Mouse (Mus musculus) ES-E14 (cell line): ENCODE results near the gene Scnn1b. TPM values are rescaled to one million over a fixed set of nuclear protein-coding genes. Genes with fewer than 3 reads are reported as not detected.

Source experiments
- DNase-seq: peaks from one replicate; pipeline ENCODE4 v3.0.0-alpha.2; 2013; ENCODE audit warnings: low read depth, low spot score
- H3K27ac ChIP-seq: 2 replicates; pipeline ENCODE4 v1.5.1; 2012; ENCODE audit warnings: low read depth, mild to moderate bottlenecking, low read length, moderate library complexity, mixed read lengths; ENCODE audit not compliant: poor library complexity, insufficient read depth, severe bottlenecking
- H3K36me3 ChIP-seq: 2 replicates; pipeline ENCODE4 v1.6.1; 2012; ENCODE audit warnings: mild to moderate bottlenecking, low read length, moderate library complexity, mixed read lengths; ENCODE audit not compliant: control insufficient read depth, poor library complexity, insufficient read depth, severe bottlenecking
- H3K4me1 ChIP-seq, 2 experiments: fragments of 150-350 bp in 1 of 2; sonication (generic) in 1 of 2; 2 replicates each; pipeline ENCODE4 v1.6.1; 2012; ENCODE audit warnings: low read length in 2 of 2, mild to moderate bottlenecking in 1 of 2, mixed read lengths in 1 of 2; ENCODE audit not compliant: control insufficient read depth in 2 of 2, insufficient read depth in 2 of 2, poor library complexity in 1 of 2
- H3K4me3 ChIP-seq, 2 experiments: fragments of 150-350 bp in 1 of 2; sonication (generic) in 1 of 2; 2 replicates each; pipeline ENCODE4 v1.5.1; 2012; ENCODE audit warnings: low read length in 2 of 2, low read depth in 1 of 2, mild to moderate bottlenecking in 1 of 2, mixed read lengths in 1 of 2; ENCODE audit not compliant: insufficient read depth in 1 of 2, poor library complexity in 1 of 2, severe bottlenecking in 1 of 2
- H3K9ac ChIP-seq: 2 replicates; pipeline ENCODE4 v1.6.1; 2012; ENCODE audit warnings: low read depth, mild to moderate bottlenecking, low read length, mixed read lengths; ENCODE audit not compliant: poor library complexity, insufficient read depth, severe bottlenecking
- H3K9me3 ChIP-seq: fragments of 150-350 bp; sonication (generic); 2 replicates; pipeline ENCODE4 v1.6.1; 2012; ENCODE audit warnings: low read depth, mild to moderate bottlenecking, low read length; ENCODE audit not compliant: control insufficient read depth, insufficient read depth
- CHD2 ChIP-seq: IDR thresholded peaks from 2 replicates; pipeline ENCODE4 v1.6.1; 2014; ENCODE audit warnings: mild to moderate bottlenecking, low read depth, low read length, inconsistent platforms
- HCFC1 ChIP-seq: IDR thresholded peaks from 2 replicates; pipeline ENCODE4 v1.6.1; 2012; ENCODE audit warnings: low read length, inconsistent platforms, borderline replicate concordance; ENCODE audit not compliant: insufficient read depth
- MAFK ChIP-seq: IDR thresholded peaks from 2 replicates; pipeline ENCODE4 v1.6.1; 2014; ENCODE audit warnings: mild to moderate bottlenecking, low read depth, low read length, inconsistent platforms; ENCODE audit not compliant: insufficient read depth
- ZC3H11A ChIP-seq: IDR thresholded peaks from 2 replicates; pipeline ENCODE4 v1.6.1; 2012; ENCODE audit warnings: low read depth, mild to moderate bottlenecking, inconsistent platforms, low read length, borderline replicate concordance
- ZNF384 ChIP-seq: IDR thresholded peaks from 2 replicates; pipeline ENCODE4 v1.6.1; 2012; ENCODE audit warnings: low read depth, low read length, inconsistent platforms
- in situ Hi-C, 2 experiments: fragments of 600-800 bp; cut with MboI; formaldehyde crosslinking; loops; one replicate each; pipeline ENCODE4 v1.15.1; 2025; ENCODE audit warnings: low sequenced_read_pairs in 2 of 2, inconsistent platforms in 1 of 2; ENCODE audit not compliant: unreplicated experiment in 2 of 2
- total RNA-seq: library from RNA; depleted of rRNA; stranded (reverse); fragments of 300-350 nt; gene quantifications from 2 replicates; pipeline ENCODE4 v1.2.3, GENCODE M21; 2012

Scnn1b gene
- total RNA-seq, 1 experiment = 0.22 TPM

DNA sequence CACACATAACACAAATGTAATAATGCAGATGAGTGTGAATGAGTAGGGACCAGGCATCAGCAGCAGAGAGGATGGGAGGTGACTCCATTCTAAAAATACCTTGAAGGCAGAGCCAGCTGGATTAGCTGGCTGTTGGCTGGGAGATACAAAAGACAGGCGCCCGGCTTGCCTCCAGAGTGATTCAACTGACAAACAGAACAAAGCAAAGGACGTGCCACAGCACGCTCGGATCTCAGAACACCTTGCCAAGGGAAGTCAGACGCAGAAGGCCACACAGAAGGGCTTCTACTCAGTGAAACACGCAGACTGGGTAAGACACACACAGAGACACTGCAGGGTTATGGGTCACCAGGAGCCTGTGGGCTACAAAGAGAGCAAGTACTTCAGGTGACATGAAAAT is 24.0 kb upstream of the Scnn1b start:
- no peaks in the 10 kb centered on the region for H3K9me3 ChIP-seq
- no peak overlapping the region for H3K9ac ChIP-seq
- no peak for TF ChIP-seq ZNF384
- TF ChIP-seq ZC3H11A = no peak
- TF ChIP-seq CHD2 = no peak
- TF ChIP-seq HCFC1 = no peak
- no peak for TF ChIP-seq MAFK
- H3K36me3 ChIP-seq = no peaks in the 10 kb centered on the region
- no peak overlapping the region for H3K4me3 ChIP-seq
- in situ Hi-C loops = no loop called here
- H3K27ac ChIP-seq = no peak overlapping the region
- H3K4me1 ChIP-seq = no peaks in the 10 kb centered on the region
- DNase-seq = peak; percentile 16

DNA sequence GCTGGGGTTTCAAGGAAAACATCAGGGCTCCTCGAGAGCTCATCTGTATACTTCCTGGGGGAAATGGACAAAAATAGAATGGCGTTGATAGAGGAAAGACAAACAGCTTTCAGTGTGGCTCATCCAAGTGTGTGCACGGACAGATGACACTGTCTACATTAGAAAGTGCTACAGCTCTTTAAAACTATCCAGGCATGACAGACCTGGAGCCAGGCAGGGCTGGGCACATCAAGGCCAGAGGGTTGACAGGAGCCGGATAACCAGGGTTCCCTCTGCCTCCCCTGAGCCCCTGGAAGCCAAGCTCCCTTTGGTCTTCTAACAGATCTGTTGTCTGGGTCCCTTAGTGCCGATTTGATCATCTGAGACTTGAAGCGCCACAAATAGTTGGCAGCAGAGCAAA is 22.6 kb upstream of the Scnn1b start:
- Histone ChIP-seq H3K36me3 (no peaks in the 10 kb centered on the region), H3K4me1 (no peaks in the 10 kb centered on the region), H3K4me3 (no peak overlapping the region), H3K27ac (no peak overlapping the region), H3K9ac (no peak overlapping the region), H3K9me3 (no peaks in the 10 kb centered on the region)
- DNase-seq = no peak
- in situ Hi-C loops = no loop called here
- no peak for TF ChIP-seq CHD2
- no peak for TF ChIP-seq ZC3H11A
- no peak for TF ChIP-seq MAFK
- no peak for TF ChIP-seq ZNF384
- no peak for TF ChIP-seq HCFC1

DNA sequence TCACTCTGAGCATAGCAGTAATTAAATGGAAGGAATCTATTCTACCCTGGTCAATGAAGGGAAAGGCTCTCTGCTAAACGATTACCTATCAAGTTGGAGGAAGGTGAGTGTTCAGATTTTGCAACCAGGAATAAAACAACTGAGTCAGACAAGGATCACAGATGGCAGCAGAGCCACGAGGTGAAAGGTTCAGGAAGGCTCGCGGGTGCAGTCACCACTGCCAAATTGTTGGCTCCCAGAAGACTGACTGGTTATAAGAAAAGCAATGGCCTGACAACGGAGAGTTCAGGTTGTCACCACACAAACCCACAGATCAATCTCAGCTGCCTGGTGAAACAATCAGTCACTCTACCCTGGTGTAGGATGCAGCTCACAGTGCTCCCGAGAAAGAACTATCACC is 18.9 kb upstream of the Scnn1b start:
- H3K36me3 ChIP-seq = no peaks in the 10 kb centered on the region
- H3K27ac ChIP-seq = no peak overlapping the region
- in situ Hi-C loops = no loop called here
- no peaks in the 10 kb centered on the region for H3K4me1 ChIP-seq
- DNase-seq = no peak
- no peak overlapping the region for H3K9ac ChIP-seq
- no peak overlapping the region for H3K4me3 ChIP-seq
- H3K9me3 ChIP-seq = no peaks in the 10 kb centered on the region
- TF ChIP-seq CHD2 = no peak
- no peak for TF ChIP-seq MAFK
- no peak for TF ChIP-seq ZNF384
- TF ChIP-seq ZC3H11A = no peak
- TF ChIP-seq HCFC1 = no peak

DNA sequence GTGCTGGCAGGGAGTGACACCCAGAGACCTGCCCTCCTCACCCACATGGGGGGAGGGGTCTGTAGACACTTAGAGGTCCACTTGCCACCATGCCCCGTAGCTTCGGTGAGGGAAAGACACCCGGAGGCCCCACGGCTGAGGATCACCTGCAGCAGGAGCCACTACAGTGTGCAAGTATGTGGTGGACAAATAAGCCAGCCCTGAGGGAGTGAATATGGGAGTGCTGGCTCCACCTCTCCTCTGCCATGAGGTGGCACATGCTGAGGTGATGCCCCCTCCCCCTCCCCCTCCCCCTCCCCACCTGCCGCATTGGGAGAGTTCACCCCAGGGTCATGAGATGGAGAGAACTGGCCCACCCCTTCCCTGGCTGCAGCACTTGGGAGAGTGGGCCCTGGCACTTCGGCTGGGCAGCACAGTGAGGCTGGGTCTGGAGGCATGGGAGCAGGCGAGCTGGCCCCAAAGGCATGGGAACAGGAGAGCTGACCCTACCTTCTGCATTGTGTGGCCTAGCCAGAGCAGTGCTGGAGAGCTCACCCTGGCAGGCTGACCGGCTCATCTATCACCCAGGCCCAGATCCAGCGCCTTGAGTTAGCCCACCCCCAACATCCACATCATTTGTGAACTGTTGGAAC is 16.2 kb upstream of the Scnn1b start:
- no peaks in the 10 kb centered on the region for H3K36me3 ChIP-seq
- in situ Hi-C loops = no loop called here
- no peak for TF ChIP-seq ZNF384
- TF ChIP-seq MAFK = no peak
- TF ChIP-seq HCFC1 = no peak
- TF ChIP-seq CHD2 = no peak
- TF ChIP-seq ZC3H11A = no peak
- no peaks in the 10 kb centered on the region for H3K4me1 ChIP-seq
- no peak overlapping the region for H3K9ac ChIP-seq
- no peak overlapping the region for H3K27ac ChIP-seq
- no peak for DNase-seq
- no peak overlapping the region for H3K4me3 ChIP-seq
- no peaks in the 10 kb centered on the region for H3K9me3 ChIP-seq
